Mouse (Mus musculus) frontal cortex, adult 2 months (tissue): ENCODE measurements at regions not wholly inside any gene's neighbourhood (a gene's known extent, or its start where the extent isn't known, plus 50 kb on each side); places are given as distances from the start of the nearest gene placed in this dataset.

ENCODE experiments used
- DNase-seq, 2 experiments: peaks; one replicate each; pipeline ENCODE4 v3.0.0; 2022; ENCODE audit warnings: low spot score in 1 of 2; ENCODE audit errors: extremely low spot score in 1 of 2

DNA sequence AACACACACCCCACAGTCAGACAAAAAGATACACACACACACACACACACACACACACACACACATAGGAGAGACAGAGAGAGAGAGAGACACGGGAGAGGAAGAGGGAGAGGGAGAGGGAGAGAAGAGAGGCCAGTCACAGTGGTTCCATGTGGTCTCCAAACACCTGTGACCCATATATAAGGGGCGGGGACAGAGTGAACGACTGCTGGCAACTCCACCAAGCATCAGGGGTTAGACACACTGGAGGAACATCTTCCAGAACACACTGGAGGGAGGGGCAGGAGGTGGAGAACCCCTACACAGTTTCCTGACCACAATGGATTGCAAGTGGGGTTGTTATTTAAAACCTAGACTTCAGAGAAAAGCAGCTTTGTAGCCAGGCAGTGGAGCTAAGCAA, 321.4 kb downstream of the Hlx start:
- no peak for DNase-seq

DNA sequence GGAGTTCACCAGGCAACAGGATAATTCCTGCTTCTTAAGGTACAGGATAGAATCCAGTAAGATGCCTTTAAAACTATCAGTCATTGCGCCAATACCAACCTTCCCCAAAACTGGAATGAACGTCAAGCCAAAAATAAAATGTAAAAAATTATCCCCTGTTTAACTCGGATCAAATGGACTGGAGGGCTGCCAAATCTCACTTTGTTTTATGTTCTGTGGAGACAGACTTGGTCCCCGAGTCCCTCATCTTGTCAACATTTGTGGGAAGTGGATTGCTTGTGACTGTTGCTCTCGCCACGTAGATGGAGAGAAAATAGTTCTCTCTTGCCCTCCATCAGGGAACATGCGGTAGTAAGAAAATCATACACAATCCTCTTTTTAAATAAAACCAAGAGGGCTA, 322.4 kb downstream of the Hlx start:
- DNase-seq, result peak in 1 of 2 experiments; percentile 1

DNA sequence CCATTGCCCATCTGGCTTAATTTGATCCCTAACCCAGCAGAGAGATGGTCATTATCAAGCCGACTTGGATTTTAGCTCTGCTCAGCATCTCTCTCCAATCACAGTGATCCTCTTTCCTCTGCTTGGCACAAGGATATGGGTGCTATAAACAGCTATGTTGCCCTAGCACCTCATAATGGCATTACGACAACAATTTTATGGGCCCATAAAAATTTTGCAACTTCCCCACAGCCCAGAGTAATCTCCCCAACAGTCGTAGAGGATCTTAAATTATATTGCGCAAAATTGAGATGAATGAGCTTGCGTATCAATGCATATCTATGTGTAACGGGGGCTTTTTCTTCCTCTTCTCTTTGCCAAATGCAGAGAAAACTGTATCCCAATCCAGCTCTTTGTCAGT, 329.4 kb downstream of the Hlx start:
- DNase-seq, result no peak

DNA sequence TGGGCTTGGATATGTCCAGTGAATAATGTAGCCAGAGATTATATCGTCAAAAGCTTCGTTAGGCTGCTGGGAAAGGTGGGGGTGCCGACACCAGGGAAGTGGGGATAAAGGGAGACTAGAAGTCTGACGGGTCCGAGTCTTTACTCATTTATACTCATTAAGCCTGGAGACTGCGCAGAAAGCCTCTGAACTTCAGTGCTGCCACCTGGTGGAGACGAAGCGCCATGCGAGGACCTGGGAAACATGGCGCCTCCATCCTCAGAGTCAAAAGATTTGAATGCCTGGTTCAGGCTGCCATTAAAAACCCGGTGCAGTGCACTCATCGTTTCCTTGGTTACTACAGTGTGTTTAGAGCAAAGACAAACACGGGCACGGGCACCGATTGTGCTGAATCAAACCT, 337.2 kb downstream of the Hlx start:
- peak in 1 of 2 experiments; percentile 47 for DNase-seq

DNA sequence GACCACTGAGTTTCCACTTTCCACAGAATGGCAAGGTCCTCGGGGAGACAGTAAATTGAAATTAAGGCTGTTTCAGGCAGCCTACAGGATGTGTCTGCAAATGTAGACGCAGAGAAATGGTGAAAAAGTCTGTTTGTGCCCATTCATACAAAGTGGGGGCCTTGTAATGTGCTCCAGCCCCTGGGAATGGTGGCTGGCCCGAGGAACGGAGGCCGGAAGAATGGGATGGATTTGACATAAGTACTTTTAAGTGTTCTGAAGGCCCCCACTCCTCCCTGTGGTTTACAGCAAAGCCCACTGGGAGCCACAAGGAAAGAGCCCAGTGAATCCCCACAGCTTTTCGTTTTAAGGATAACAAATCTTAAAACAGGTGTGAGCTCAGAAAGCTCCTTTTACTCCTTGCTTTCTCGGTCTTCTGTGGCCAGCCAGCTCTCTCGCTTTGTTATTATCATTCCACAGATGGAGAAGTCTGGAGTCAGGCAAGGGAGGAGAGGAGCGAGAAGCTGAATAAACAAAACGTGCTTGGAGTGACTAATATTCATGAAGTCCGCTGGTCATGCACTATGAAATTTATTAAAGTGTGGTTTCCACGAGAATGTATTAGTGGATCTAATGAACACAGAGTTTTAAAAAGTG, 337.7 kb downstream of the Hlx start:
- no peak for DNase-seq

DNA sequence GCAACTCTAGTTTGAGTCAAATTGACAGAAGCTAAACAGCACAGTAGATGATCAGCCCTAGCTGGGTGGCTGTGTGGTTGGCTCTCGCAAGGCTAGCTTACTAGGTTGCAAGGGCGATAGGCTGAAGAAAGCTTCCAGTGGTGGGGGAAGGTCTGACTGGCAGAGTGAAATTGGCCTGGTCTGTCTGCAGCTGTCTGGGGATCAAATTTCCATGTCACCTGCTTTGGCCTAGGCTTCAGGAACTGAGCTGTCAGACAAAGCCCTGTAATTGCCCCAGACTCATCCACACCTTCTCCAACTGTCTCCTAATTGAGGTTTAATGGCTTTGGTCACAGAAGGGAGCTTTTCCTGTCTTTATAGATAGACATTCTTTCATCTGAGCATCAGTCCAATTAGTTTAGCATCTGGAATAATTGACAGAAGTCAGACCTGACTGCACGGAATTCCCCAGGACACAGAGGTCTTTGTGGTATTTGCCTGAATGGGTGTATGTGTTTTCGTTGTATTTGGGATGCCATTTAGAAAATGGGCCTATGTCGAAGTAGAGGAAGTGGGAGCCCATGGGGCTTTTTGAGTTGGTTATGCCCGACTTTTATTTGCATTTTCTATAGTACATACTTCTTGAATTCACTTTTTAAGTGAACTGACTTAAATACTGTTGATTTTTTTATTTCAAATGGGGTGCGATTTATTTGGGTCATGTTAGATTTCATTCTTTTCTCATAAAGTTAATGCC, 348.2 kb downstream of the Hlx start:
- no peak for DNase-seq

DNA sequence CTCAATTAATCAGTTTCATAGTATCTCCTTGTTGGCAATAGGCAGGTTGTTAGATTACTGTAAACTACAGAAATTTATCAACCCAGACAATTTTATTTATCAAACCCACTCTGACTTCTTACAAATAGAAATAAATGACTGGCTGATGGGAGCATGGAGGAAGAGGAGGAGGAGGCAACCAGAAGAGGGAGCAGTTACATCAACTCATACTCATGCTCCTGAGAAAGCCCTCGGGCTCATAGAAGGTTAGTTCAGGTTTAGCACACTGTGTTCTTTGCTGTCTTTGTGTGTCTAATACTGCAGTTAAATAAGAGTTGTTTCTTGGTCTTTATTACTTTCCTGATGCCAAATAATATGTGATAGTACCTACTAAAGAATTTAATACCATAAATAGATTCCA, 344.6 kb upstream of the 1700056E22Rik start:
- DNase-seq, result no peak

DNA sequence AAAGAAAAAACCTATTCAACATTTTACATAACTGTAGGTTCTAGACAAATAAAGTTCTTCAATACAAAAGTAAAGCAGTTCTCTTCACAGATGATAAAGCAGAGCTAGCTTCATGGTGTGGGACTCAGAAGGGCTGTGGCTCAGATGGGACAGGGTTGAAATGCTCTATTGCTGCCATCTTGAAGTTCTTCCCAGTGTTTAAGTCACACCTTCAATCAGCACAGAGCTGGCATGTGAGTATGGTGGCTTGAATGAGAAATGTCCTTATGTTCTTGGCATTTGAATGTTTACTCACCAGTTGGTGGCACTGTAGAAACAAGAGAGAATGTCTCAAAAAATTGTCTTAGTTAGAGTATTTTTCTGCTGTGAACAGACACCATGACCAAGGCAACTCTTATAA, 330.9 kb upstream of the 1700056E22Rik start:
- DNase-seq, result no peak

DNA sequence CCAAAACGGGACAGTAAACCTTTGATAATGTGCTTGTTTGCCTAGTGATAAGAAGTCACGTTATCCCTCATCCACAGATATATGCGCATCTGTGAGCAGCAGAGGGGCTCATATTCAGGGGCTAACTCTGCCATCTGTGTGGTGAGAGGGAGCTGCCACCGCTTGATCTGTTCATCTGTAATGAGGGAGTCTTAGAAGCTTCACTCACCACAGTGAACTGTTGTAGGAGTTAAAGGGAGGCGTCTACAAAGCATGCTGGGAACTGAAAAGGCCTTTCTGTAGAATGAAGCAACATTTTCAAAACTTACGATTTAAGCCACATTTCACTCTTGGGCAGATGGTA, 324.1 kb upstream of the 1700056E22Rik start:
- DNase-seq, result no peak

DNA sequence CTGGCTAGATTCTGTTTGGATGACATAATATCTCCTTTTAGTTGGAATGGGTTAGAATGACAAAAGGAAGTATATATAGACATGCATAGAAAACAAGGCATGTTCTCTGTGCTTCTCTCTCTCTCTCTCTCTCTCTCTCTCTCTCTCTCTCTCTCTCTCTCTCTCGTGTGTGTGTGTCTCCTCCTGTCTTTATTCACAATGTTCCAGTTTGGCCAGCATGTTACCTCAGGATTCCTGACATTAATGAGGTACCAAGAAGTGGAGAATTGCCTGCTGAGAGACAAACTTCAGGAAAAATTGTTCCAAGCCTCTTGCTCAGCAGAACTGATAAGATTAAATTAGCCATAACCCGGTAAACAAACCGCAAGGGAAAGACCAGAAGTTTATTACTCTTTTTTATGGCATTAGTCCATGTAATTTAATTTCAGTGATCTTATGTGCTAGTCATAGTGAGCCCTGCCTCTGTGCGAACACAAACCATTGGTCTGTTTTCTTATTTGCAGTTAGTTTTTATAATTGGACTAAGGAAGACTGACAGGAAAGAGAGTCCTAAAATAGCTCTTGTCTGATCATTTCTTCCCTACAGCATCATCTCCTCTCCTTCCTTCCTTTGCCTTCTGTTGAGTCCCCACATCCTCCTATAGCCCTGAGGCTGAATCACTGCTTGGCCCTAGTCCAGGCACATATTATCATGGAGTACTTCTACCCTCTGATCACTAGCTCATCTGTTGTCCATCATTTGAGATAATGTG, 323.5 kb upstream of the 1700056E22Rik start:
- DNase-seq, result peak in 1 of 2 experiments; percentile 14

DNA sequence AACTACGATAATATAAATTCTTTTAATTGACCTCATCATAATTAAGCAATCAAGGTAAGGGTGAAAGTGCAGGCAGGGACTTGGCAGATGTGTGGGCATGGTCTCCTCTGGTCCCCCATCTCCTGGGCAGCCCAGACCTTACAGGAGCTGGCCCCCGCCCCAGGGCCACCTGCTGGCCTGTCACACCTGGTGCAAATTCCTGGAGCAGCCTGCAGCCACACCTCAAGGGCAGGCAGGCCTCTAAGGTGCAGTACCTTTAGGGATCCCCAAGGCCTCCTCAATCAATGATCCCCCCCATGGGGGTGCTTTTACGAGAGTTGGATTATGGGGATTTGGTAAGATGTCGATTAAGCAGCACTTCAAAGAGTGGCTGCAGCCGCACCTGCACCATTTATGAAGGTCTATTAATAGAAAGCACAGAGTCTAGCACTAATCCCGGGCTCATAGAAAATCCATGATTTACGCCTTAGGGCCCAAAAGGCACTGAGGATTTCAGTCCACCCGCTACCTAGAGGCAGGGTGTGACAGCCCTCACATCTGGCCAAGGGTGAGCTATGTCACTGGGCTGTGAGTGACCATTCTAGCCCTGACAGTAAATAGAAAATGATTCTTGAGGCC, 319.8 kb upstream of the 1700056E22Rik start:
- no peak for DNase-seq

DNA sequence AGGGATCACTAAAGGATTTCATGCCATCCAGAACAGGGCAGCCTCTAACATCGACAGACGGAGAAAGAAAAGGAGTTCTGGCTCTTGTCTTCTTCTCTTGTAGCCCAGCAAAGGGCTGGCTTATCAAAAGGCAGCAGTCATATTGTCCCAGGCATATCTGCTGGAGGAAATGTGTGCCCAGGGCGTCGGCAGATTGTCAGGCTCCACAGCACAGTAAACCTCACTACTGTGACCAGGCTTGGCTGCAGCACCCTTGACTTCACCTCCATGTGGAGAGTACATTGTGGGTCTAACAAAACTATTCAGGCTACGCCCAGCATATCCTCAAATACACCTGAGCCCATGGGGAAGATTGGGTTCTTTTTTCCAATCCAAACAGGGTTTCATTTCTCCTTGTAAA, 317.7 kb upstream of the 1700056E22Rik start:
- no peak for DNase-seq

DNA sequence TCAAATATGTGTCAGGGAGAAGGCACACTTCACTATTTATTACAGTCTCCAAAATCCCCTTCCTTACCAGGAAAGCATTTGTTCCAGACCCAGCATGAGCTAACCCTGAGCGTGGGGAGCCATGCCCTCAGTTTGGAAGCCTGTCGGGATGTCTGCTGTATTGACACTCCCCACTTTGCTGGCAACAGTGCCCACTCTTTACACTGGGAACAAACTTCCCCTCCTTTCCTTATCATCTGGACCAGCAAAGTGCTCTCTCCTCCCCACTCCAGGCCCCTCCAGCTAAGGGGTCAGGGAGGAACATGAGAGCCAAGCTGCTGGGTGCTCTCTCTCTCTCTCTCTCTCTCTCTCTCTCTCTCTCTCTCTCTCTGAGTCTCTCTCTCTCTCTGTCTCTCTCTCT, 310.7 kb upstream of the 1700056E22Rik start:
- no peak for DNase-seq

DNA sequence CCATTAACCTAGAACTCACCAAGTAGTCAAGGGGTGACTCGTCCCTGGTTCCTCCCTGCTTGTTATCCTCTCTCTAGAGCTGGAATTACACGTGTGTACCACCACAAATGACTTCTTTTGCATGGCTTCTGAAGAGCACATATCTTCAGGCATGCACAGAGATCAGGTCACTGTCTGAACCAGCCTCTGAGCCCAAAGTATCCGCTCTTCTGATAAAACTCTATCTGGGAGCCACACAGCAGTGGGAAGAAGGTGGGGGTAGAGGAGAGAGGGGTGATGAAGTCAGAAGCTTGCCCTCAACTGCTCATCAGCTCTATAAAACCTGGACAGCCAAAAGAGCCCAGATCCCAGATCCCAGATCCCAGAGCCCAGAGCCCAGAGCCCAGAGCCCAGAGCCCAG, 301.9 kb upstream of the 1700056E22Rik start:
- no peak for DNase-seq

DNA sequence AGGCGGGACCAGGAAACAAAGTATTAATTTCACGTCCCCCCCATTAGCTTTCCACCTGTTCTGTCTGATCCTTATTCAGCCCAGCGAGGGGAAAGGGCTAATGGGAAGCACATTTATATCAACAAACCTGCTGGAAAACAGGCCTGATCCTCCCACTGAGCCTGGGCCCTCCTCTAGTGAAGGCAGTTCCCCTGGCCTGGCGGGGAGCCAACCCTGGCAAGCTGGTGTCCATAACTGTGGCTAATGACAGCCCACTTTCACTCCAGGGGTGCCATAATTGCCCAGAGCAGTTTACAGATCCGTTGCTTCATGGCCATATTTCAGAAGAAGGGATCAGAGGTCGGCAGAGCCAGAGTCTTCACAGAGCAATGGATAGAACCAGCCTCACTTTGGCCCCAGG, 301.2 kb upstream of the 1700056E22Rik start:
- no peak for DNase-seq

DNA sequence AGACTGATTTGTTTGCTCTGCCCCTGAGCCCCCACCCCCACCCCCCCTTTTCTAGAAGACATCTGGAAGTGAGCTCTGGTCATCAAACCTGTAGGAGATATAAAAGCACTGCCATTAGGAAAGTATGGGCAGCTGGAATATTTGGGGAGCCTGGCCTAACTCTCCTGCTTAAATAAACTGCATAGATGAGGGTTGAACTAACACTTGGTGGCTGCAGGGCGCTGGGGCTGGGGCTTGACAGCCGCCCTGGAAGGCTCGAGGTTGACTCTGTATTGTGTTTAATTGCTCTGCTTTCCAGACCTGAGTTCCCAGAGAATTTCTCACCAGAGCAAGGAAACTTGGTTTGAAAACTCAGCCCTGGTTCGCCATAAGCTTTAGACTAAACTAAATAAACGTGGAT, 300.7 kb upstream of the 1700056E22Rik start:
- DNase-seq, result no peak

DNA sequence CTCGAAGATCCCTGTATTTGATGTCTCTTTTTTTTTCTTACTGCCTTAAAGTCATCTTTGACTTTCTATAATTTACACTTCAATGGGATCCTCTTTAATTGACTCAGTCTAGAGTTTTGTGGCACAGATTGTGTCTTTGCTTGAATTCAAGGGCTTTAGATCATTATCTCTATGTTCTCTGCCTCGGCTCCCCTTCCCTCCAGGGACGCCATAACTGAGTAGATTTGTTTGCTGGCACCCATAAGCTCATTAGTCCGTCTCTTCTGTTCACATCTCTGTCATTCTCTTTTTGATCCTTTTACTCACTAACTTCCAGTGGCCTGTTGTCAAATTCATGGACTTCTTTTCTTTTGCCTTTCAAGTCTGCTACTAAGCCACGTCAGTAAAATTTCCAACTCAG, 299.0 kb upstream of the 1700056E22Rik start:
- no peak for DNase-seq

DNA sequence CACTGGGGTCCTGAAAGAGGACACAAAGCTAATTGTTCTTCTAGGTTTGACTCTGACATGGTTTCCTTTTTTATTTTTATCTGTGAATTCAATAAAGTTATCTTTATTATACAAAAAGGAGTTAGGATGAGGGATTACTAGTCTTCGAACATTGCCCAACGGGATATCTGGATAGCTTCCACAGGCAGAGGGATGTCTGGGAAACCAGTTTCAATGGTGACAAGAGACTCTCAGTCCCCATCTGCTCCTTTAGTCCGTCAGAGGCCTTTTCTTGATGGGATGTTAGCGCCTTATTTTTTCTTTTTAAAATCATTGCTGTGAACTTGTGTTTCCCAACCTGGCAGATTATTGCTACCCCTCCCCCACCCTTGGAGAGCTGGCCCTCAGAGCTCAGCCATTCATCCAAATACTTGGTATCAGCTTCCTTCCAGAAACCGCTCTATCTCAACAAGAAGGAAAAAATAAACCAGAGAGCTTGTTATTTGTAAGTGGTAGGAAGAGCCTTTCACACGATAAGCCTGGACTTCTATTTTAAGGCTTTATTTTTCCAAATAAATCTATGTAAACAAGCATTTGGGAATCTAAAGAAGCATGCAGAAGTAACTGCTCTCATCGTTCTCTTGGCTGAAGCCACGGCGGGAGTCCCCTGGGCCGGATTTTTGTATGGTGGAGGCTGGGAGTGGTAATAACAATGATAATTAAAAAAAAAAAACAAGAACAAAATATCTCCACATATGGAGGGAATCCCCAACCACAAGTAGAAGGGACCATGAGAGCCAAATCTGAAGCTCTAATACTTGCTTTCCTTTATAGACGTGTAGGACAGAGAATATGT, 296.6 kb upstream of the 1700056E22Rik start:
- no peak for DNase-seq

DNA sequence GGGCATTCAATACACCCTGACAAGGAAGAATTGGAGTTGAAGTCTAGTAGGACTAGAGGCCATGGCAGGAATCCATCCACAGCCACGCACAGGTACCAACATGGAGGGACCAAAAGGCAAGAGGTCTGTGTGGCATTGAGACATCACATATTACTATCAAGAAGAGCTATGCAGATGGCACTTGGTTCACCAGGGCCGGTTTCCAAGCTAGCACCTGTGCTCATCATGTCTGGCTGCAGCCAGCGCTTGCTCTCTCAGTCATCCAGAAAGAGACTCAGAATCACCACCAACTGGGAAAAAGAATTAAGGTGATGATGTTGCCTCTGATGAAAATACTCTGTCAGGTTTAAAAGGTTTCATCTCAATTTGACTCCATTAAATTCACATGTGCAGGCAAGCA, 292.1 kb upstream of the 1700056E22Rik start:
- no peak for DNase-seq

DNA sequence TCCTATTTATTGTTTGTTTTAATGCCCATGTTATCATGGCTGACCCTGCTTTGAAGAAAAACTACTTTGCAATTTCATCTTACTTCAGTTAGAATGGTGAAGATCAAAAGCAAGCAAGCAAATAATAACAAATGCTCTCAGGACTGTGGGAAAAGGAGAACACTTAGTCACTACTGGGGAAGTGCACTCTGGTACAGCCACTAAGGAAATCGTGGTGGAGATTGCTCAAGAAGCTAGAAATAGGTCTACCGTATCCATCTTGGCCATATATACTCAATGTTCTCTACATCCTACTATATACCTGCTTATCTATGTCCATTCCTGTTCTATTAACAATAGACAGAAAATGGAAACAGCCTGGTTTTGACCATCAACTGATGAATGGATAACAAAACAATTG, 290.1 kb upstream of the 1700056E22Rik start:
- no peak for DNase-seq
